Mouse (Mus musculus): ENCODE results near the gene Brwd3. TPM values are rescaled to one million over a fixed set of nuclear protein-coding genes. Genes with fewer than 3 reads are reported as not detected.

Gene Brwd3
- polyA plus RNA-seq, 1 experiment: 0.53 TPM

DNA sequence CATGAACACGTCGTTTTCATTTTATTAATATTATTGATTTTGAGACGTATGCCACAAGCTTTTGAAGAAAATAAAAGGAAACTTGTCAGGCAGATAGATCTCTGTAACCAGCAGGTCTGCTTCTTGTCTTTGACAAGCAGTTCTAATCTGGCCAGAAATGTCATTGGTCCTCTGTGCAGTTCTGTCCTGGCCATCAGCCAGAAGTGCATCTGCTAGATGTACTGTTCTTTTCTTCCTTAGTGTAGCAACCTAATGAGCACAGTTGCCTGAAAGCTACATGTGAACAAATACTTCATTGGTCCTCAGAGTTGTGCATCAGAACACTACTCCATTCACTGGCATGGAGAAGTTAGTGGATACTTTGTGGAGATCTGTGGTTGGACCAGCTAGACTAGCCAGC is 105.1 kb downstream of the Brwd3 start:
- TF ChIP-seq CTCF (IDR thresholded peaks at IDR 0.05; ENCODE audit: extremely low read depth, insufficient read depth, insufficient read length, insufficient replicate concordance) (no peak), POLR2A (IDR thresholded peaks at IDR 0.05; ENCODE audit: low read depth, low read length) (no peak)
- Histone ChIP-seq H3K4me3 (ENCODE audit: extremely low read depth, insufficient read depth, insufficient read length) (no peak overlapping the region), H3K27me3 (ENCODE audit: control insufficient read depth, insufficient read depth, low read length) (no peaks in the 10 kb centered on the region), H3K36me3 (ENCODE audit: control insufficient read depth, insufficient read depth, low read length) (no peaks in the 10 kb centered on the region), H3K4me1 (ENCODE audit: control insufficient read depth, insufficient read depth, insufficient read length) (no peaks in the 10 kb centered on the region), H3K27ac (ENCODE audit: insufficient read depth, low read length) (no peak overlapping the region)
- no peak for DNase-seq (ENCODE audit: low read depth in 1 of 2, low spot score in 2 of 2)
- WGBS: 85% methylated on average over 3 of the region's 3 CpGs

DNA sequence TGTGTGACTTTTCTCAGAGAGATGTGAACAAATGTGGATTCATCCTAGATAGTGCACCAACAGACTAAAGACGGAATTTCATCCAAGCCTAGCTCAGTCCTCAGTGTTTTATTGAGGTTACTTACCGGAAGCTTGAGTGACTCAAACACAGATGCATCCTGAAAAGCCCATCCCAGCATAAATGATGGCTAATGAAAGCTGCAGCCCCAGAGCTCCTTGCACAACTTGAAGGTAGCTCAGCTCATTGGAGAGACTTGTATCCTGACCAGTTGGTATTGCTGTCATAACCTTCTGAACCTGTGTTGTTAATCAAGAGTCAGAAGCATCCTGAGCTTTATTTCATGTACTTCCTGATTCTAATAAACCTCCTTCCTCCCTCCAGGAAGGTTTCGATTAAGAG is 105.8 kb downstream of the Brwd3 start:
- 57% methylated on average over 3 of the region's 3 CpGs for WGBS
- TF ChIP-seq CTCF (IDR thresholded peaks at IDR 0.05; ENCODE audit: extremely low read depth, insufficient read depth, insufficient read length, insufficient replicate concordance) (no peak), POLR2A (IDR thresholded peaks at IDR 0.05; ENCODE audit: low read depth, low read length) (no peak)
- H3K27ac ChIP-seq (ENCODE audit: insufficient read depth, low read length): no peak overlapping the region

DNA sequence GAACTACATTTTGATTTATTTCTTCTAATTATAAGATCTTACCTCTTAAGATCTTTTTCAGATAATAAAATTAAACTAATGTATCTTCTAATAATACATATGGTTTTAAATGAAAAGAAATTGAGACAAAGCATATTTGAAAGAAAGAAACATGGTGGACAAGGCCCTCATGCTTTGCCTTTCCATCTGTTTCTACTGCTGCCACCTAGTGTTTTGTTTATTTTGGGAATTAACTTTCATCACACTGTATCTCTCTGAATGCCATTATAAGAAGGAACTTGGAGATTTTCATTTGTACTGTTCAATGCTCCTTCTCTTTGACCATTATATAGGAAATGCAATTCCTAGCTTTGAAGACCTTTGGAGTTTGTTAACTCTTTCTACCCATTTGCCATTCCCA is 109.9 kb downstream of the Brwd3 start:
- TF ChIP-seq CTCF (IDR thresholded peaks at IDR 0.05; ENCODE audit: extremely low read depth, insufficient read depth, insufficient read length, insufficient replicate concordance) (no peak), POLR2A (IDR thresholded peaks at IDR 0.05; ENCODE audit: low read depth, low read length) (no peak)
- no peak overlapping the region for H3K27ac ChIP-seq (ENCODE audit: insufficient read depth, low read length)
- no peak for DNase-seq (ENCODE audit: low read depth in 1 of 2, low spot score in 2 of 2)

More for the DNA sequence above, 105.8 kb downstream of the Brwd3 start:
- DNase-seq (ENCODE audit: low read depth in 1 of 2, low spot score in 2 of 2): no peak
- H3K27me3 ChIP-seq (ENCODE audit: control insufficient read depth, insufficient read depth, low read length): no peaks in the 10 kb centered on the region
- H3K4me3 ChIP-seq (ENCODE audit: extremely low read depth, insufficient read depth, insufficient read length): no peak overlapping the region
- no peaks in the 10 kb centered on the region for H3K36me3 ChIP-seq (ENCODE audit: control insufficient read depth, insufficient read depth, low read length)
- H3K4me1 ChIP-seq (ENCODE audit: control insufficient read depth, insufficient read depth, insufficient read length): no peaks in the 10 kb centered on the region

DNA sequence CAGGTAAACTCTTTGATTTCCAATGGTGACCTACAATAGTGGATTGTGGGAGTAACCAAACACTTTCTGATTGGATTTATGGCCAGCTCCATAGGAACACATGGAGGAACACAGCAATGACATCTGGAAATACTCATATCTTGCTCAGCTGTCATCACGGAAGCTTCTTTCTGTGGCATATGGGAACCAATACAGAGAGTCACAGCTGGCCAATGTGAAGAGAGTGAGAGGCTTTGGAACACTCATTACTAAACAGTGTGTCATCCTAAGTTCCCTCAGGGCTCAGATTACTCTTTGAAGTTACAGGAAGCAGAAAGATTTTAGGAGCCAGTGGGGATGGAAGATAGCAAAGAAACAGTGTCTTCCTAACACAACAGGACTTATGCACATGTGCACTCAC is 111.7 kb downstream of the Brwd3 start:
- DNase-seq (ENCODE audit: low read depth in 1 of 2, low spot score in 2 of 2): no peak
- no peaks in the 10 kb centered on the region for H3K36me3 ChIP-seq (ENCODE audit: control insufficient read depth, insufficient read depth, low read length)
- TF ChIP-seq POLR2A (IDR thresholded peaks at IDR 0.05; ENCODE audit: low read depth, low read length) (no peak), CTCF (IDR thresholded peaks at IDR 0.05; ENCODE audit: extremely low read depth, insufficient read depth, insufficient read length, insufficient replicate concordance) (no peak)
- H3K27me3 ChIP-seq (ENCODE audit: control insufficient read depth, insufficient read depth, low read length): no peaks in the 10 kb centered on the region
- no peak overlapping the region for H3K4me3 ChIP-seq (ENCODE audit: extremely low read depth, insufficient read depth, insufficient read length)
- WGBS: 93% methylated on average over 1 of the region's 1 CpGs
- no peaks in the 10 kb centered on the region for H3K4me1 ChIP-seq (ENCODE audit: control insufficient read depth, insufficient read depth, insufficient read length)
- H3K27ac ChIP-seq (ENCODE audit: insufficient read depth, low read length): no peak overlapping the region

More for the DNA sequence above, 109.9 kb downstream of the Brwd3 start:
- Histone ChIP-seq H3K27me3 (ENCODE audit: control insufficient read depth, insufficient read depth, low read length) (no peaks in the 10 kb centered on the region), H3K4me1 (ENCODE audit: control insufficient read depth, insufficient read depth, insufficient read length) (no peaks in the 10 kb centered on the region), H3K4me3 (ENCODE audit: extremely low read depth, insufficient read depth, insufficient read length) (no peak overlapping the region), H3K36me3 (ENCODE audit: control insufficient read depth, insufficient read depth, low read length) (no peaks in the 10 kb centered on the region)

- H3K27ac ChIP-seq (ENCODE audit: insufficient read depth, low read length): no peak overlapping the region
- H3K36me3 ChIP-seq (ENCODE audit: control insufficient read depth, insufficient read depth, low read length): no peaks in the 10 kb centered on the region
- TF ChIP-seq CTCF (IDR thresholded peaks at IDR 0.05; ENCODE audit: extremely low read depth, insufficient read depth, insufficient read length, insufficient replicate concordance): no peak
- no peak for TF ChIP-seq POLR2A (IDR thresholded peaks at IDR 0.05; ENCODE audit: low read depth, low read length)
- H3K27me3 ChIP-seq (ENCODE audit: control insufficient read depth, insufficient read depth, low read length): no peaks in the 10 kb centered on the region
- no peak for DNase-seq (ENCODE audit: low read depth in 1 of 2, low spot score in 2 of 2)
- WGBS: 89% methylated on average over 2 of the region's 2 CpGs
- no peak overlapping the region for H3K4me3 ChIP-seq (ENCODE audit: extremely low read depth, insufficient read depth, insufficient read length)
- H3K4me1 ChIP-seq (ENCODE audit: control insufficient read depth, insufficient read depth, insufficient read length): no peaks in the 10 kb centered on the region
Observed at GRCm38 (mm10) chrX:108704312-108704711, 129.9 kb downstream of the Brwd3 start.

Other genes starting within 250 kb of the Brwd3 start
- not detected in 2 replicates for gene Gm379, start 169.5 kb downstream of the Brwd3 start, polyA plus RNA-seq (2012; rRNA removed)
- 0.04 and 0.13 TPM in 2 replicates for gene Hmgn5, start 179.0 kb upstream of the Brwd3 start, polyA plus RNA-seq (2012; rRNA removed)

Data from spleen, adult 2 months (tissue).